Mouse (Mus musculus) hindbrain, embryonic 10.5 days (tissue): ENCODE results near the gene Igf2r. TPM values are rescaled to one million over a fixed set of nuclear protein-coding genes. Genes with fewer than 3 reads are reported as not detected.

Source experiments
- DNase-seq: peaks from one replicate; pipeline ENCODE4 v3.0.0-alpha.2; 2017; ENCODE audit warnings: low spot score
- H3K27ac ChIP-seq: fragments of 300-500 bp; sonication (generic); 2 replicates; pipeline ENCODE4 v1.5.1; 2016; ENCODE audit warnings: mild to moderate bottlenecking, moderate library complexity
- H3K27me3 ChIP-seq: fragments of 300-500 bp; sonication (generic); 2 replicates; pipeline ENCODE4 v1.6.1; 2016; ENCODE audit warnings: mild to moderate bottlenecking; ENCODE audit not compliant: poor library complexity, insufficient read depth, severe bottlenecking
- H3K36me3 ChIP-seq: fragments of 300-500 bp; sonication (generic); 2 replicates; pipeline ENCODE4 v1.6.1; 2016; ENCODE audit warnings: mild to moderate bottlenecking, moderate library complexity
- H3K4me1 ChIP-seq: fragments of 300-500 bp; sonication (generic); replicated peaks from 2 replicates; pipeline ENCODE4 v1.6.1; 2016; ENCODE audit warnings: mild to moderate bottlenecking
- H3K4me3 ChIP-seq: fragments of 300-500 bp; sonication (generic); 2 replicates; pipeline ENCODE4 v1.5.1; 2016; ENCODE audit warnings: mild to moderate bottlenecking, moderate library complexity
- H3K9me3 ChIP-seq: fragments of 300-500 bp; sonication (generic); 2 replicates; pipeline ENCODE4 v1.6.1; 2016; ENCODE audit warnings: mild to moderate bottlenecking, moderate library complexity
- WGBS: fragments of 180-500 bp; shearing (Covaris S2); methylation state at CpG from one replicate; pipeline ENCODE4 v1.1.7; 2016; 5-methylcytosine and 5-hydroxymethylcytosine counted together
- polyA plus RNA-seq: library from polyadenylated mRNA; unstranded; fragments of >200 nt; fragmentation: Nextera tagmentation; extraction: Ambion mirVana; gene quantifications from 2 replicates; pipeline ENCODE4 v1.2.1, GENCODE M21; 2016

The Igf2r gene
- polyA plus RNA-seq, 1 experiment from 2014 or later, result 17.3 TPM

- peaks cover 14% of the 10 kb centered on the region for H3K4me1 ChIP-seq
- no peak for DNase-seq
- H3K9me3 ChIP-seq, result no peaks in the 10 kb centered on the region
- no peak overlapping the region for H3K4me3 ChIP-seq
- H3K27ac ChIP-seq, result no peak overlapping the region
- H3K27me3 ChIP-seq, result no peaks in the 10 kb centered on the region
- WGBS, result 56% methylated on average over 7 of the region's 7 CpGs
- no peaks in the 10 kb centered on the region for H3K36me3 ChIP-seq
These were observed 100.7 kb downstream of the Igf2r start for GRCm38 (mm10) chr17:12668478-12669362.

GRCm38 (mm10) chr17:12664156-12664555 is 105.3 kb downstream of the Igf2r start:
- Histone ChIP-seq H3K9me3 (no peaks in the 10 kb centered on the region), H3K27ac (no peak overlapping the region), H3K4me3 (no peak overlapping the region), H3K27me3 (peaks cover 6% of the 10 kb centered on the region; the same call in 1 of the 2 replicates), H3K36me3 (no peaks in the 10 kb centered on the region), H3K4me1 (peaks cover 14% of the 10 kb centered on the region)
- no peak for DNase-seq
- WGBS, result 75% methylated on average over 8 of the region's 8 CpGs

- DNase-seq, result peak; percentile 13
- peaks cover 9% of the 10 kb centered on the region for H3K4me1 ChIP-seq
- 69% methylated on average over 13 of the region's 13 CpGs for WGBS
- H3K27ac ChIP-seq, result no peak overlapping the region
- H3K9me3 ChIP-seq, result no peaks in the 10 kb centered on the region
- peaks cover 6% of the 10 kb centered on the region; the same call in 1 of the 2 replicates for H3K27me3 ChIP-seq
- no peaks in the 10 kb centered on the region for H3K36me3 ChIP-seq
- H3K4me3 ChIP-seq, result no peak overlapping the region
These were observed 108.7 kb downstream of the Igf2r start for GRCm38 (mm10) chr17:12660572-12661260.

- Histone ChIP-seq H3K9me3 (no peaks in the 10 kb centered on the region), H3K36me3 (no peaks in the 10 kb centered on the region), H3K27me3 (peaks cover 6% of the 10 kb centered on the region; the same call in 1 of the 2 replicates), H3K4me3 (no peak overlapping the region), H3K4me1 (peaks cover 7% of the 10 kb centered on the region), H3K27ac (no peak overlapping the region)
- DNase-seq, result no peak
- 90% methylated on average over 10 of the region's 10 CpGs for WGBS
These were observed 110.2 kb downstream of the Igf2r start for GRCm38 (mm10) chr17:12659233-12659632.

GRCm38 (mm10) chr17:12658784-12659183 is 110.7 kb downstream of the Igf2r start:
- H3K4me1 ChIP-seq, result 0 out of 2 replicates have a peak, but pooled peaks cover 3% of the 10 kb centered on the region
- no peaks in the 10 kb centered on the region for H3K36me3 ChIP-seq
- no peaks in the 10 kb centered on the region for H3K9me3 ChIP-seq
- no peak overlapping the region for H3K27ac ChIP-seq
- no peak overlapping the region for H3K4me3 ChIP-seq
- WGBS, result 86% methylated on average over 7 of the region's 7 CpGs
- peaks cover 6% of the 10 kb centered on the region; the same call in 1 of the 2 replicates for H3K27me3 ChIP-seq
- DNase-seq, result no peak

- no peaks in the 10 kb centered on the region for H3K4me1 ChIP-seq
- H3K36me3 ChIP-seq, result no peaks in the 10 kb centered on the region
- H3K9me3 ChIP-seq, result no peaks in the 10 kb centered on the region
- H3K4me3 ChIP-seq, result no peak overlapping the region
- no peaks in the 10 kb centered on the region for H3K27me3 ChIP-seq
- 81% methylated on average over 7 of the region's 7 CpGs for WGBS
- H3K27ac ChIP-seq, result no peak overlapping the region
- no peak for DNase-seq
These were observed 113.6 kb downstream of the Igf2r start for GRCm38 (mm10) chr17:12655826-12656225.

GRCm38 (mm10) chr17:12654061-12654460 is 115.4 kb downstream of the Igf2r start:
- no peaks in the 10 kb centered on the region for H3K4me1 ChIP-seq
- DNase-seq, result no peak
- no peaks in the 10 kb centered on the region for H3K9me3 ChIP-seq
- no peaks in the 10 kb centered on the region for H3K27me3 ChIP-seq
- H3K36me3 ChIP-seq, result no peaks in the 10 kb centered on the region
- H3K27ac ChIP-seq, result no peak overlapping the region
- no peak overlapping the region for H3K4me3 ChIP-seq
- 85% methylated on average over 3 of the region's 3 CpGs for WGBS

GRCm38 (mm10) chr17:12652604-12653003 is 116.9 kb downstream of the Igf2r start:
- WGBS, result 92% methylated on average over 11 of the region's 11 CpGs

GRCm38 (mm10) chr17:12645461-12645860 is 124.0 kb downstream of the Igf2r start:
- H3K4me1 ChIP-seq, result no peaks in the 10 kb centered on the region
- no peak overlapping the region for H3K27ac ChIP-seq
- H3K36me3 ChIP-seq, result no peaks in the 10 kb centered on the region
- no peak for DNase-seq
- no peak overlapping the region for H3K4me3 ChIP-seq
- no peaks in the 10 kb centered on the region for H3K27me3 ChIP-seq
- WGBS, result 84% methylated on average over 5 of the region's 5 CpGs
- H3K9me3 ChIP-seq, result no peaks in the 10 kb centered on the region

More at GRCm38 (mm10) chr17:12652604-12653003, 116.9 kb downstream of the Igf2r start:
- Histone ChIP-seq H3K27me3 (no peaks in the 10 kb centered on the region), H3K9me3 (no peaks in the 10 kb centered on the region), H3K36me3 (no peaks in the 10 kb centered on the region), H3K4me3 (no peak overlapping the region), H3K4me1 (no peaks in the 10 kb centered on the region), H3K27ac (no peak overlapping the region)
- no peak for DNase-seq

- peaks cover 6% of the 10 kb centered on the region; the same call in 1 of the 2 replicates for H3K4me1 ChIP-seq
- no peaks in the 10 kb centered on the region for H3K9me3 ChIP-seq
- H3K4me3 ChIP-seq, result no peak overlapping the region
- 81% methylated on average over 4 of the region's 4 CpGs for WGBS
- H3K27me3 ChIP-seq, result no peaks in the 10 kb centered on the region
- H3K27ac ChIP-seq, result no peak overlapping the region
- no peak for DNase-seq
- H3K36me3 ChIP-seq, result no peaks in the 10 kb centered on the region
These were observed 128.4 kb downstream of the Igf2r start for GRCm38 (mm10) chr17:12641087-12641486.

- Histone ChIP-seq H3K4me1 (peaks cover 10% of the 10 kb centered on the region; the same call in 1 of the 2 replicates), H3K36me3 (no peaks in the 10 kb centered on the region), H3K9me3 (no peaks in the 10 kb centered on the region), H3K27ac (no peak overlapping the region), H3K27me3 (peaks cover 5% of the 10 kb centered on the region; the same call in 1 of the 2 replicates), H3K4me3 (no peak overlapping the region)
- WGBS, result 84% methylated on average over 3 of the region's 3 CpGs
- no peak for DNase-seq
These were observed 129.9 kb downstream of the Igf2r start for GRCm38 (mm10) chr17:12639585-12639984.

- no peak overlapping the region for H3K27ac ChIP-seq
- no peaks in the 10 kb centered on the region for H3K36me3 ChIP-seq
- H3K27me3 ChIP-seq, result peaks cover 9% of the 10 kb centered on the region; the same call in 1 of the 2 replicates
- WGBS, result 71% methylated on average over 4 of the region's 4 CpGs
- peaks cover 28% of the 10 kb centered on the region for H3K4me1 ChIP-seq
- H3K9me3 ChIP-seq, result no peaks in the 10 kb centered on the region
- H3K4me3 ChIP-seq, result no peak overlapping the region
- DNase-seq, result no peak
These were observed 134.7 kb downstream of the Igf2r start for GRCm38 (mm10) chr17:12634814-12635213.
